ENCODE assay signal across 20 mouse cellular contexts in the genomic region with DNA sequence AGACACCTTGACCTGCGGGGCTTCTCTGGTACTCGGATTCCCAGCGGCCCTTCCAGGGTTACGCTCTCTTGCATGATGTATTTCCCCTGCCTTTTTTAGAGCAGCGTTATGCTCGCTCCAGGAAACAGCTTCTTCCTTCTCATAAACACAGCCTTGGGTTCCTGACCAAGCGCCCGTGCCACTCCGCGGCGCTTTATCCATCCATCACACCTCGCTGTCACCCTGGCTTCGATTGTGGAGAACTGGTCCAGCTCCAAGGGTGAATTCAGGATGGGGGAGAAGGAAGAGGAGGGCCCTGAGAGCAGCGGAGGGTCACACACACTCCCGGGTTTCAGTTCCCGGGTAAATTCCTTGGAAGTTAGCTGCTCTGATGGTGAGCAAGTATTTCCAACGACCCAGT. TPM values are rescaled to one million over a fixed set of nuclear protein-coding genes. Genes with fewer than 3 reads are reported as not detected.
DNase-seq lines count a peak whose midpoint lies in the region; ATAC-seq and TF ChIP-seq lines count a peak whose summit lies in the region.
"Had no signal": no experiment of that assay in that cellular context is flagged by ENCODE, and none has a peak within 500 bp of the region (broad histone marks: within the 10 kb centered on the region; RNA-seq: fewer than 3 reads in every experiment).

No protein-coding gene starts in this region.

- WGBS in heart, embryonic 12.5 days: 1% methylated on average over 17 of the region's 17 CpGs
- WGBS in midbrain, embryonic 10.5 days: 1% methylated on average over 17 of the region's 17 CpGs
- WGBS in midbrain, embryonic 15.5 days: 3% methylated on average over 17 of the region's 17 CpGs
- WGBS in lung, postnatal 0 days: 3% methylated on average over 17 of the region's 17 CpGs

- no peak overlapping the region for H3K27ac ChIP-seq in heart, embryonic 12.5 days (ENCODE audit: poor library complexity, severe bottlenecking)
- no peak overlapping the region for H3K27ac ChIP-seq in midbrain, embryonic 10.5 days (replicated peaks)
- H3K27ac ChIP-seq in midbrain, embryonic 15.5 days: no peak overlapping the region
- H3K27ac ChIP-seq in lung, postnatal 0 days (ENCODE audit: low read length): no peak overlapping the region
- H3K27ac ChIP-seq: forebrain, embryonic 15.5 days; hindbrain, embryonic 15.5 days; limb, embryonic 13.5 days had no signal

- peaks cover 79% of the 10 kb centered on the region for H3K27me3 ChIP-seq in heart, embryonic 12.5 days (replicated peaks)
- peaks cover 98% of the 10 kb centered on the region for H3K27me3 ChIP-seq in midbrain, embryonic 10.5 days (ENCODE audit: low read depth, poor library complexity, severe bottlenecking)
- peaks cover 76% of the 10 kb centered on the region for H3K27me3 ChIP-seq in midbrain, embryonic 15.5 days (replicated peaks)
- H3K27me3 ChIP-seq in lung, postnatal 0 days (replicated peaks; ENCODE audit: insufficient read depth, low read length): peaks cover 26% of the 10 kb centered on the region

- no peaks in the 10 kb centered on the region for H3K9me3 ChIP-seq in heart, embryonic 12.5 days (replicated peaks)
- no peaks in the 10 kb centered on the region for H3K9me3 ChIP-seq in midbrain, embryonic 10.5 days (replicated peaks)
- no peaks in the 10 kb centered on the region for H3K9me3 ChIP-seq in midbrain, embryonic 15.5 days
- no peaks in the 10 kb centered on the region for H3K9me3 ChIP-seq in lung, postnatal 0 days (ENCODE audit: low read length)
- H3K9me3 ChIP-seq: forebrain, embryonic 15.5 days; G1E; hindbrain, embryonic 15.5 days; limb, embryonic 13.5 days had no signal

- DNase-seq in heart, postnatal 10 days: no peak
- DNase-seq in midbrain, embryonic 10.5 days (ENCODE audit: low spot score): peak; percentile 31
- DNase-seq in lung, postnatal 0 days (ENCODE audit: low spot score): no peak
- peak; percentile 33 for DNase-seq in yolk sac, embryonic 10.5 days (ENCODE audit: low spot score)
- no peak for DNase-seq in cerebellum, adult 11-12 months
- DNase-seq: adrenal gland, postnatal 10 days; cerebellum, adult 9-11 months; embryo, embryonic 11 days; kidney, adult 8-10 months; right cerebral cortex, postnatal 25 days; thymus, adult 18-20 months had no signal

- H3K36me3 ChIP-seq in heart, embryonic 12.5 days: no peaks in the 10 kb centered on the region
- no peaks in the 10 kb centered on the region for H3K36me3 ChIP-seq in midbrain, embryonic 10.5 days
- H3K36me3 ChIP-seq in midbrain, embryonic 15.5 days (replicated peaks): no peaks in the 10 kb centered on the region
- no peaks in the 10 kb centered on the region for H3K36me3 ChIP-seq in lung, postnatal 0 days (ENCODE audit: insufficient read depth, low read length)
- H3K36me3 ChIP-seq: forebrain, embryonic 15.5 days; G1E; hindbrain, embryonic 15.5 days; limb, embryonic 13.5 days had no signal

- no peak overlapping the region for H3K9ac ChIP-seq in heart, embryonic 12.5 days
- no peak overlapping the region for H3K9ac ChIP-seq in midbrain, embryonic 15.5 days
- no peak overlapping the region for H3K9ac ChIP-seq in lung, postnatal 0 days (replicated peaks; ENCODE audit: low read depth)
- H3K9ac ChIP-seq: forebrain, embryonic 15.5 days; hindbrain, embryonic 15.5 days; limb, embryonic 13.5 days had no signal

- H3K4me3 ChIP-seq in heart, embryonic 12.5 days: 0 out of 2 replicates have a peak overlapping the region, but pooled peaks have one; percentile 0
- no peak overlapping the region for H3K4me3 ChIP-seq in midbrain, embryonic 10.5 days
- H3K4me3 ChIP-seq in midbrain, embryonic 15.5 days: no peak overlapping the region
- no peak overlapping the region for H3K4me3 ChIP-seq in lung, postnatal 0 days (ENCODE audit: low read depth, low read length)
- H3K4me3 ChIP-seq: forebrain, embryonic 15.5 days; hindbrain, embryonic 15.5 days; limb, embryonic 13.5 days; myocyte had no signal

- ATAC-seq in heart, embryonic 12.5 days (ENCODE audit: insufficient number of reproducible peaks, low FRiP score): no peak
- ATAC-seq in midbrain, embryonic 15.5 days (replicated peaks): no peak
- peak; percentile 59 for ATAC-seq in lung, postnatal 0 days
- ATAC-seq: forebrain, embryonic 15.5 days had no signal

- H3K4me1 ChIP-seq in heart, embryonic 12.5 days (replicated peaks): peaks cover 13% of the 10 kb centered on the region; the same call in 1 of the 2 replicates
- H3K4me1 ChIP-seq in midbrain, embryonic 10.5 days: peaks cover 25% of the 10 kb centered on the region
- H3K4me1 ChIP-seq in midbrain, embryonic 15.5 days: peaks cover 5% of the 10 kb centered on the region
- H3K4me1 ChIP-seq in lung, postnatal 0 days (ENCODE audit: insufficient read depth, low read depth, low read length): no peaks in the 10 kb centered on the region; the same call in 1 of the 2 replicates
- H3K4me1 ChIP-seq: forebrain, embryonic 15.5 days had no signal

- TF ChIP-seq EP300 in lung, postnatal 0 days (IDR thresholded peaks at IDR 0.05): no peak

- TF ChIP-seq CTCF in lung, postnatal 0 days (IDR thresholded peaks at IDR 0.05): no peak

- intact Hi-C loops in heart, postnatal 10 days (cut with DNase I): no loop called here

- H3K4me2 ChIP-seq in heart, embryonic 12.5 days: peak overlapping the region; percentile 30; the same call in 1 of the 2 replicates
- no peak overlapping the region for H3K4me2 ChIP-seq in midbrain, embryonic 15.5 days
- no peak overlapping the region for H3K4me2 ChIP-seq in lung, postnatal 0 days (replicated peaks; ENCODE audit: low read depth, low read length)
- H3K4me2 ChIP-seq: forebrain, embryonic 15.5 days; hindbrain, embryonic 15.5 days; limb, embryonic 13.5 days had no signal

RNA-seq across cellular contexts. Expression of gene Nkx2-3, which starts 28.5 kb away (rescaled TPM):
- polyA plus RNA-seq in heart, embryonic 12.5 days (2016; fragmentation: Nextera tagmentation; extraction: Ambion mirVana): not detected in 2 replicates
- not detected for total RNA-seq in heart, postnatal 10 days (2021)
- polyA plus RNA-seq in midbrain, embryonic 10.5 days (2016; fragmentation: Nextera tagmentation; extraction: Ambion mirVana): 0.21 and 0.42 TPM in 2 replicates
- 0.40 and 0.98 TPM in 2 replicates for polyA plus RNA-seq in midbrain, embryonic 15.5 days (2015; fragmentation: Nextera tagmentation; extraction: Ambion mirVana)
- not detected in 2 replicates for polyA plus RNA-seq in lung, postnatal 0 days (2015; fragmentation: Nextera tagmentation; extraction: Ambion mirVana)
- total RNA-seq: granulocyte monocyte progenitor cell, adult 5-6 weeks; left cerebral cortex, adult 18-20 months had no signal
- polyA plus RNA-seq: G1E; limb, embryonic 13.5 days; myocyte had no signal

RNA-seq across cellular contexts. Expression of gene Got1, which starts 59.2 kb away (rescaled TPM):
- 180 and 181 TPM in 2 replicates for polyA plus RNA-seq in heart, embryonic 12.5 days (2016; fragmentation: Nextera tagmentation; extraction: Ambion mirVana)
- 100 to 1,000 TPM; 438 to 489 TPM for total RNA-seq in heart, postnatal 10 days (2021)
- 59.0 and 60.2 TPM in 2 replicates for polyA plus RNA-seq in midbrain, embryonic 10.5 days (2016; fragmentation: Nextera tagmentation; extraction: Ambion mirVana)
- polyA plus RNA-seq in midbrain, embryonic 15.5 days (2015; fragmentation: Nextera tagmentation; extraction: Ambion mirVana): 94.6 and 97.8 TPM in 2 replicates
- polyA plus RNA-seq in lung, postnatal 0 days (2015; fragmentation: Nextera tagmentation; extraction: Ambion mirVana): 14.2 and 15.6 TPM in 2 replicates

Comparison
In these comparisons a context has a peak if more than half of its experiments do, and no peak if none do; other contexts are left out.
1. DNase-seq: peak in midbrain, embryonic 10.5 days (single experiment) and yolk sac, embryonic 10.5 days (single experiment); none in heart, postnatal 10 days (0 of 2), lung, postnatal 0 days (single experiment) and cerebellum, adult 11-12 months (single experiment).